Mouse (Mus musculus) frontal cortex, postnatal 10 days (tissue): Measurements from ENCODE around the gene Cadm4.

Experiments used
- DNase-seq, 2 experiments: peaks; one replicate each; pipeline ENCODE4 v3.0.0; 2022; ENCODE audit warnings: low spot score in 2 of 2, mixed read lengths in 1 of 2

The Cadm4 gene

DNA sequence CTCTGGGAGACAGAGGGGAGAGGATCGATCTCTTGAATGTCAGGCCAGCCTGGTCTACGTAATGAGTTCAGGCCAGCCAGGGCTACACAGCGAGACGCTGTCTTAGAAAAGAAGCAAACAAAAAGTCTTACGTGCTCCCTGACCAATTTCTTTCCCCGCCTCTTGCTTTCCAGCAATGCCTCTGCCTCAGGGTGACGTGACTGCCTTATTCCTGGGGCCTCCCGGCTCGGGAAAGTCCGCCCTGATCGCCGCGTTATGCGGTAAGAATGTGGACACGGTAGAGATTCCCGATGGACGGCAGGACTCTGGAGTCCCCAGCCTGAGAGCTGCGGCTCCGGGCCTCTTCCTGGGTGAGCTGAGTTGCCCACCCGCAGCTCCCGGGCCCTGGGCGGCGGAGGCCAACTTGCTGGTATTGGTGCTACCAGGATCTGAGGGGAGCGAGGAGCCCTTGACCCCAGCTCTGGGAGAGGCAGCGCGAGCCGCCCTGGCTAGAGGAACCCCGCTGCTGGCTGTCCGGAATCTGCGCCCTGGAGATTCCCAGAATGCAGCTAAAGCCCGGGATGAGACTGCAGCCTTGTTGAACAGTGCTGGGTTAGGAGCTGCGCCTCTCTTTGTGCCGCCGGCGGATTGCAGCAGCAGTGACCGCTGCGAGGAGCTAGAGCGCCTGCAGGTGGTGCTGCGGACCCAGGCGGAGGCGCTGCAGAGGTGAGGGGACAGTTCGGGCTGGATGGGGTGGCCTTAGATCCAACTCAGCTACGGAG, 49.6 kb downstream of the Cadm4 start:
- DNase-seq: peak in 1 of 2 experiments; percentile 75

DNA sequence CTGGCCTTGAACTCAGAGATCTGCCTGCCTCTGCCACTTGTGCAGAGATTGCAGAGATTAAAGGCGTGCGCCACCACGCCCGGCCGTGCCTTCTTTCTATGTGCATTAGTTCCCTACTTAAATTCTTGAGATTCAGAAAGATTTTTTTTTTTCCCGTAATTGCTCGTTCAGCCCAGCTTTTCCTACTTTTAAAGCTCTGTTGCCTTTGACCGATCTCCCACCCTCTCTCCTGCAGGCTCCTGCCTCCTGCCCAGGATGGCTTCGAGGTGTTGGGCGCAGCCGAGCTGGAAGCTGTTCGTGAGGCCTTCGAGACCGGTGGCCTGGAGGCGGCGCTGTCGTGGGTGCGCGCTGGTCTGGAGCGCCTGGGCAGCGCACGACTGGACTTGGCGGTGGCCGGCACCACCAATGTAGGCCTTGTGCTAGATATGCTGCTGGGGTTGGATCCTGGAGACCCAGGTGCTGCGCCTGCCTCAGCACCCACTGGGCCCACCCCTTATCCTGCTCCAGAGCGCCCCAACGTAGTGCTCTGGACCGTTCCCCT, 51.3 kb downstream of the Cadm4 start:
- DNase-seq: no peak

DNA sequence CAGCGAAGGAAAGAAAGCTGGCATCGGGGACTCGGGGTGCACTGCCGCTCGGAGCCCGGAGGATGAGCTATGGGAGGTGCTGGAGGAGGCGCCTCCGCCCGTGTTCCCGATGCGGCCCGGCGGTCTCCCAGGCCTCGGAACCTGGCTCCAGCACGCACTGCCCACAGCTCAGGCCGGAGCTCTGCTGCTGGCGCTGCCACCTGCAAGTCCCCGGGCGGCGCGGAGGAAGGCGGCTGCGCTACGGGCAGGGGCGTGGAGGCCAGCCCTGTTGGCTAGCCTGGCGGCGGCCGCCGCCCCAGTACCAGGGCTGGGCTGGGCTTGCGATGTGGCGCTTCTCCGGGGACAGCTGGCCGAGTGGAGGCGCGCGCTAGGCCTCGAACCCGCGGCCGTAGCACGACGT, 52.0 kb downstream of the Cadm4 start:
- DNase-seq: no peak

DNA sequence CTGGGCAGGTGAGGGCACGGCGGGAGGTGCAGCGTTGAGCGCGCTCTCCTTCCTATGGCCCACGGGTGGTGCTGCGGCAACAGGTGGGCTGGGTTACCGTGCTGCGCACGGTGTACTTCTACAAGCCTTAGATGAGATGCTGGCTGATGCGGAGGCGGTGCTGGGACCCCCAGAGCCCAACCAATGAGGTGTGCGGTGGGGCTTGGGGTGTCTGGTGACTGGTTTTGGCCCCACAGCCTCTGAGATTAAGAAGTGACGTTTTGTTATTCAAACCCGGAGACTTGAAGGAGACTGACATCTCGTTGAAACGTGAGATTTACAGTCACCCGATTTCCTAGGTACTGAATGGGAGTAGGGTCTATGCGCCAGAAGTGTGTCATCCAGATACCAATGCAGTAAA, 52.5 kb downstream of the Cadm4 start:
- no peak for DNase-seq

DNA sequence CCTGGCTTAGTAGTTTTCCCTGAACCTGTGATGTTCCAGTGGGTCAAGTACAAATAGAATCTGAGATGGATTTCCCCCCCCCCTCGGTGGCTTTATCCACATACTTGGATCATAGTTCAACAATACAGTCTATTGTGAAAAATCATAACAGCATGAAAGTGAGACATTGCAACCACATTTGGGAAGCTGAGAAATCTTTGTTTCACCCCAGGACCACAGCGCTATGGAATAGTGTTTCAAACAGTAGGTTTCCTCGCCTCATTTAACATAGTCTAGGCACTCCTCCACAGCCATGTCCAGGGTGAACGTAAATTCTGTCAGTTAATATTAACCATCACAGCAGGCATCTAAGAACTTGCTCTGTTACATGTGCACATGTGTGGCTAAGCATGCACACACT, 55.3 kb downstream of the Cadm4 start:
- DNase-seq: no peak

DNA sequence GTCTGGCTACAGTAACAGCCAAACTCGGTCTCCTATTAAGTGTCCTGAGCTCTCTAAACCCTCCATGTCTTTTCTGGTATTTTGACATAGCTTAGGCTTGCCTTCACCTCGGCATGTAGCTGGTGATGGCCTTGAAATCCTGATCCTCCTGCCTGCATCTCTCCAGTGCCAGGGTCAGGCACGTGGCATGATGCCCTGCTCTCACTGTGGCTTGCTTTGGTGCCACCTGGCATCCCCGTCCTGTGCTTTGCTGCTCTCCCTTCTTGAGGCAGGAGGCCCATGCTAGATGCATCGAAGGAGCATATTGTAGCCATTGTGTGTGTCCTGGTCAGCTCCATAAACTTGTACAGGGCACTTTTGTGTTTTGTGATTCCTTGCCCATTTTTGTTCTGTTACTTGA, 55.8 kb downstream of the Cadm4 start:
- DNase-seq: no peak

DNA sequence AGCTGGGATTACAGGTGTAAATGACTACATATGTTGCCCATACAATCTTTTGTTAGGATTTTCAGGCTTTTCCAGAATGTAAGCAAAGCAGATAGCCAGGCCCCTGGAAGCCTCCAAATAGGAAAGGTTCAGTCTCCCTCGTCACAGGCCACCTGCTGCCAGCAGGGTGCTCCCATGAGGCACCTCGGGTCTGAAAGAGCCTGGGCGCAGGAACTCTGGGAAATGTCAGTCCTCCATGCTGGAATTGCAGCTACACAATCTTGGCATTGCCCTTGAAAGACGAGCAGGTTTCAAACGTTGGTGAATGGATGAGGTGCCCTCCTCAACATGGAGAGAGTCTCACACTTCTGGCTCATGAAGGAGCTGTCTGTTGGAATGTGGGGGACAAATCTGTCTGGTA, 56.3 kb downstream of the Cadm4 start:
- DNase-seq: peak in 1 of 2 experiments; percentile 43

DNA sequence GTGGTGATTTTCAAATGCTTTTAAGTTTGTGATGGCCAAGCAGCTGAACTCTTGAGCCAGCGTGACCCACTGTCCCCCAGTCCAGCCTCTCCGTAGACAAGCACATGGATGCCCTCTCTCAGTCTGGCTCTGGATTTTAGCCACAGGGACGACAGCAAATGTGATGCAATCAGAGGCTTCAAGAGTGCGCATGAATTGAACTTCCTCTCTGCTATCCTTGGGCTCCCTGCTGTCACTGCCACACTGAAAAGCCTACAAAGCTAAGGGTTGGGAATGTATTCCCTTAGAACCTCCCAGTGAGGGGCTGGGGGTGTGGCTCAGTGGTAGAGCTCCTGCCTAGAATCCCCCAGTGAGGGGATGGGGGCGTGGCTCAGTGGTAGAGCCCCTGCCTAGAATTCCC, 56.9 kb downstream of the Cadm4 start:
- no peak for DNase-seq

DNA sequence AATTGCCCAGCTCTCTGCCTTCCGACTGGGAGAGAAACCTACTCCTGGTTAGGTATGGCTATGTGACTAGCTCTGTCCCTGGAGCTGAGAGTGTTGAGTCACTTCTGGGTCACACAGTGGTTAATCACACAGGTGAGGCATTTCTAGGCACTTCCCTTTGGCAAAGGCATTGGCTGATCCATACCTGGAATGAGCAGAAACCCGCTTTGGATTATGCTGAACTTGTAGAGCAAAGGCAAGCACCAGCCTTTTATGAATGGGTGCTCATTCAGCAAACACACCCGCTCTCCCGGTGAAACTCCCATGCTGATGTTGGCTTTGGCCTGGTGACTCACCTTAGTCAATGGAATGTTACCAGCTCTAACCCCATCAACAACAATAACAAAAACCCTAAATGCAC, 57.9 kb downstream of the Cadm4 start:
- DNase-seq: no peak

DNA sequence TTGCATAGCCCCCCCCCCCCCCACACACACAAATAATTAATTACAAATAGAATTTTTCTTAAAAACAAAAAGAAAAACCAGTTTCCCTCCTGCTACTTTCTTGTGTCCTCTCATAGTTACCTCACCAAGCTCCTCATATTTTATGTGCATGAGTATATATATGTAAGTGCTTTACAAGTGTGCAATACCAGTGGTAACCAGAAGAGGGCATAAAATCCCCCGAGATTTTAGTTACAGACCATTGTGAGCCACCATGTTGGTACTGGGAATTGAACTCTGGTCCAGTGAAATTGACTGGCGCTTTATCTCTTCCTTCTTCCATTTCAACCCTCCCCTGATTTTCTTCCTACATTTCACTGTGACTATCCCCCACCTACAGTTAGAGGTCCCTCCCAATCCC, 62.7 kb downstream of the Cadm4 start:
- no peak for DNase-seq

DNA sequence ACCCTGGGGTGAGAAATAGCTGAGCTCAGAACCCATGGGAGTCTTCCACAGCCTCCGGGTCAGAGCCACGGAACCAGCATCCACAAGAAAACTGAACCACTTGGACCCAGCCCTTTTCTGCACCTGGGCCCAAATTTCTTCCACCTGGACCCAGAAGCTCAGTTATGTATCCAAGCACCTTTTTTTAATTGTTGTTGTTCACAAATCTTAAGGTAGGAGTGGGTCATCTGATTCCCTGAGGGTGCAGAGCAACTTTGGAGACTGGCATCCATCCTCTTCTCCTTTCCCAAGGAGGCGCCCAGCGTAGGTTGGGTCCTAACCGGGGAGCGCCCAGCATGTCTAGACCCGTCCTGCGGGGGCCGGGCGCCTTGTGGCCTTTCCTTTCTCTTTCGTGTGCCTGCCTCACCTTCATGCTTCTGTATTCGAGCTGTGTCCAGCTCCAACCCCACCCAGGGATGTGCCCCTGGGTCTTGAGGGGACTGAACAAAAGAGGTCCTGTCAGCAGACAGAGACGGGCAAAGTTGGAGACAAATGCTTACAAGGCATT, 64.3 kb downstream of the Cadm4 start, which contains the start of the genes Pinlyp and Xrcc1:
TSS of gene Pinlyp (minus strand) at position 51 of the 547 bp plus-strand sequence.
TSS of gene Xrcc1 (plus strand) at position 222 of the 547 bp plus-strand sequence.
- no peak for DNase-seq

DNA sequence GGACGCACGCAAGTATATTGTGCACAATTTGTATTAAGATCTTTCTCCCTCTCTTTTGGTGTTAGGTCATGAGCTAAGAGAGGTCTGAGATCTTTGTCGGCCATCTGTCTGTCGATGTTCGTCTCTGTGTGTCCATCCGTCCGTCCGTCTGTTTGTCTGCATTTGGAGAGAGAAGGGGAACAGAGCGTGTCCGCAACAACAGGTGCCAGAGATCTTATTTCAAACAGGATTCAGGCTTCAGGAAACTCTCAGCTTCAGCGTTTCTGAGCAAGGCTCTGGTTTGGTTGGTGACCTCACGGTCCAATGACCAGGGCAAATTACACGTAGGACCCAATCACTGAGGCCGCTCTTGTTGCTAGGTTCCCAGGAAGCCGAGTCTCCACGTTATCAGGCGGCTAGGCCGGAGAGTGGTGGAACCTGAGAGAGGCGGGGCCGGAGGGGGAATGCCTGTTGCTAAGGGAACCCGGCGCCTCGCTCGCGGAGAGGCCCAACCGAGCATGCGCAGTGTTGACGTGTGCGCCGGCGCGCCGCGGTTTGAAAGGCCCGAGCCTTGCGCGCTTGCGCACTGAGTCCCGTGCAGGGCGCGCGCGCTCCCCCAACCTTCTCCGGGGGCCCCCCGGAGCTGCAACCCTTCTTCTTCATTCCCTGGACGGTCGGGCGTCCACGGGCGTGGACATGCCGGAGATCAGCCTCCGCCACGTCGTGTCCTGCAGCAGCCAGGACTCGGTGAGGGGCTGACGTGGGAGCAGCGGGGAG, 65.0 kb downstream of the Cadm4 start:
- DNase-seq: peak; percentile 99

DNA sequence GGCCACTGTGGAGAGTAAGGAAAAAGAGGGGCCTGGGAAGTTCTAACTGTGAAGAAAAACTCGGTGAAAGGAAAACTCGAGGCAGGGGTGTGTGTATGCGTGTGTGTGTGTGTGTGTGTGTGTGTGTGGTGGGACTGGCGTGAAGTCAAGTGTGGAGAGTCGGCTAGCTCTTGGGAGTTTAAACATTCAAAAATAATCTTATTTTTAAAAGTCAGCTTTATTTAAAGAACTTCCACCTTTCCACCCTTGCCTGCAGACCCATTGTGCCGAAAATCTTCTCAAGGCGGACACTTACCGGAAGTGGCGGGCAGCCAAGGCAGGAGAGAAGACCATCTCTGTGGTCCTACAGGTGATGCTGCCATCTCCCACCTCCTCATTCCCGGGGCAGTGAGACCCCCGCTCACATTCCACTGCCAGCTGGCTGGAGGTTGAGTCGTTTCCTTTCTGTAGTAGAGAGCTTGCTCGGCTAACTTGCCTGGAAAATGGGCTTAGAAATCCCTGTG, 65.8 kb downstream of the Cadm4 start:
- no peak for DNase-seq

DNA sequence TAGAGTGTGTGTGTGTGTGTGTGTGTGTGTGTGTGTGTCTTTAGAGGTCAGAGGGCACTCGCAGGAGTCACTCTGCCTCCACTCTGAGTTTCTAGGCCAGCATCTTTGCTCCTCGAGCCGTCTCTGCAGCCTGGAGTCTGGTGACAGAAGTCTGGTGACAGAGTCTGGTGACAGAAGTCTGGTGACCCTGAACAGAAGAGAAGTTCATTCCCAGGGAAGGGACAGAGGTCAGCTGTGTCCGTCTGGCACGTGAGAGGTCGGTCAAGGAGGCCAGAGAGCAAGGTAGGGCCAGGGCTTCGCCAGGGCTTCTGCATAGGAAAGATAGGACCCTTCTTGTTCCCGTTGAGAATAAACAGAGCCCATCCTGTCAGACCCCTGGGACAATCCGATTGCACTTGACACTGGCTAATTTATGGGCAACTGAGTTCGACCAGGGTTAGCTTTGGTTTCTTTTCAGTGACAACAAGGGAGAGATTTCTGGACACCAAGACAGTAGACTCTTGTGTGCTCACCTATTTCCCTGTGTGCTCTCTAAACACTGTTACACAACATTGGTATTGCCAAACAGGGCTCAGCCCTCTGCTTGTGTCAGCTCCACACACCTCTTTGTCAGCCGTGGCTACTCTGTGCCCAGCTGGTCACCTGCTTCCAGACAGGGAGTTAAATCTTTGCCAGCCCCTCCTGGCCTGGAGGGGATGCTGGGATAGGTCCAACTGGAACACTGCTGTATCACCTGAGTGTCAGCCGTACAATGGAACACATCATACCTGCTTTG, 70.3 kb downstream of the Cadm4 start:
- no peak for DNase-seq
